Mouse (Mus musculus): ENCODE data around the gene Mypn.

GRCm38 (mm10) chr10:63176471-63176931 lies 27.3 kb downstream of the Mypn start:
- TF ChIP-seq MXI1 (IDR thresholded peaks at IDR 0.05; ENCODE audit: low read depth, low read length) = no peak
- no peak for TF ChIP-seq POLR2A (IDR thresholded peaks at IDR 0.05; ENCODE audit: low read depth, low read length)
- TF ChIP-seq EP300 (IDR thresholded peaks at IDR 0.05; ENCODE audit: low read length) = 0 out of 2 replicates have a peak, but pooled peaks have one; percentile 37
- TF ChIP-seq CTCF (conservative IDR thresholded peaks at IDR 0.05 in 1 of 2, IDR thresholded peaks at IDR 0.05 in 1 of 2; ENCODE audit: low read depth in 2 of 2, low read length in 2 of 2) = no peak
- TF ChIP-seq CHD1 (IDR thresholded peaks at IDR 0.05; ENCODE audit: low read depth, low read length) = no peak
- TF ChIP-seq SIN3A (IDR thresholded peaks at IDR 0.05; ENCODE audit: low read length) = no peak
- TF ChIP-seq CHD2 (IDR thresholded peaks at IDR 0.05; ENCODE audit: low read length) = no peak
- TF ChIP-seq RAD21 (IDR thresholded peaks at IDR 0.05; ENCODE audit: low read depth, low read length) = no peak
- TF ChIP-seq POLR2AphosphoS2 (IDR thresholded peaks at IDR 0.05; ENCODE audit: low read depth, low read length) = no peak
- no peak for TF ChIP-seq MAZ (IDR thresholded peaks at IDR 0.05; ENCODE audit: low read depth, low read length)
- TF ChIP-seq SMC3 (IDR thresholded peaks at IDR 0.05; ENCODE audit: low read depth, low read length) = no peak
- no peak for TF ChIP-seq MEF2A (IDR thresholded peaks at IDR 0.05; ENCODE audit: borderline replicate concordance, low read depth, low read length)
- no peak for TF ChIP-seq ZKSCAN1 (IDR thresholded peaks at IDR 0.05; ENCODE audit: borderline replicate concordance, low read depth, low read length)

All from CH12.LX (cell line).